Mouse (Mus musculus): ENCODE measurements around the gene H2al1c. TPM values are rescaled to one million over a fixed set of nuclear protein-coding genes. Genes with fewer than 3 reads are reported as not detected.
"Not testable (repeated sequence)": the region's sequence is repeated elsewhere in the genome, so short reads cannot be mapped to it uniquely, and the experiment has no call there.

Gene H2al1c
- polyA plus RNA-seq (2012; ENCODE audit: insufficient read depth, insufficient read length, missing spikeins), result not detected in 2 replicates

GRCm38 (mm10) chrX:11305355-11305754, at the start of gene H2al1c:
Gene H2al1c, plus strand, starts transcription at chrX:11305655.
- not testable (repeated sequence) for H3K4me3 ChIP-seq (ENCODE audit: insufficient read depth, low read length); H3K4me1 ChIP-seq (ENCODE audit: control insufficient read depth, insufficient read depth, low read length)

GRCm38 (mm10) chrX:11264918-11265317, 40.5 kb upstream of the H2al1c start:
- H3K4me1 ChIP-seq (ENCODE audit: control insufficient read depth, insufficient read depth, low read length), result no peaks in the 10 kb centered on the region
- TF ChIP-seq CTCF (IDR thresholded peaks at IDR 0.05; ENCODE audit: low read depth, low read length) (no peak), POLR2A (IDR thresholded peaks at IDR 0.05; ENCODE audit: borderline replicate concordance, low read depth, low read length) (no peak)
- no peak overlapping the region for H3K4me3 ChIP-seq (ENCODE audit: insufficient read depth, low read length)
- no peak overlapping the region for H3K27ac ChIP-seq (ENCODE audit: insufficient read depth, low read depth, low read length)

More at GRCm38 (mm10) chrX:11305355-11305754, at the start of gene H2al1c:
- H3K27ac ChIP-seq (ENCODE audit: insufficient read depth, low read depth, low read length), result not testable (repeated sequence)

GRCm38 (mm10) chrX:11267791-11268190, 37.7 kb upstream of the H2al1c start:
- TF ChIP-seq POLR2A (IDR thresholded peaks at IDR 0.05; ENCODE audit: borderline replicate concordance, low read depth, low read length), result no peak
- TF ChIP-seq CTCF (IDR thresholded peaks at IDR 0.05; ENCODE audit: low read depth, low read length), result no peak
- Histone ChIP-seq H3K4me1 (ENCODE audit: control insufficient read depth, insufficient read depth, low read length) (no peaks in the 10 kb centered on the region), H3K4me3 (ENCODE audit: insufficient read depth, low read length) (no peak overlapping the region)

GRCm38 (mm10) chrX:11269074-11269473, 36.4 kb upstream of the H2al1c start:
- no peak overlapping the region for H3K27ac ChIP-seq (ENCODE audit: insufficient read depth, low read depth, low read length)
- TF ChIP-seq CTCF (IDR thresholded peaks at IDR 0.05; ENCODE audit: low read depth, low read length), result no peak
- no peak for TF ChIP-seq POLR2A (IDR thresholded peaks at IDR 0.05; ENCODE audit: borderline replicate concordance, low read depth, low read length)
- no peaks in the 10 kb centered on the region for H3K4me1 ChIP-seq (ENCODE audit: control insufficient read depth, insufficient read depth, low read length)
- no peak overlapping the region for H3K4me3 ChIP-seq (ENCODE audit: insufficient read depth, low read length)

More at GRCm38 (mm10) chrX:11267791-11268190, 37.7 kb upstream of the H2al1c start:
- no peak overlapping the region for H3K27ac ChIP-seq (ENCODE audit: insufficient read depth, low read depth, low read length)

- Histone ChIP-seq H3K27ac (ENCODE audit: insufficient read depth, low read depth, low read length) (no peak overlapping the region), H3K4me1 (ENCODE audit: control insufficient read depth, insufficient read depth, low read length) (no peaks in the 10 kb centered on the region), H3K4me3 (ENCODE audit: insufficient read depth, low read length) (no peak overlapping the region)
- TF ChIP-seq CTCF (IDR thresholded peaks at IDR 0.05; ENCODE audit: low read depth, low read length), result no peak
- no peak for TF ChIP-seq POLR2A (IDR thresholded peaks at IDR 0.05; ENCODE audit: borderline replicate concordance, low read depth, low read length)
Measured at GRCm38 (mm10) chrX:11273190-11273589, 32.3 kb upstream of the H2al1c start.

- Histone ChIP-seq H3K27ac (ENCODE audit: insufficient read depth, low read depth, low read length) (no peak overlapping the region), H3K4me1 (ENCODE audit: control insufficient read depth, insufficient read depth, low read length) (no peaks in the 10 kb centered on the region), H3K4me3 (ENCODE audit: insufficient read depth, low read length) (no peak overlapping the region)
- TF ChIP-seq POLR2A (IDR thresholded peaks at IDR 0.05; ENCODE audit: borderline replicate concordance, low read depth, low read length), result no peak
- no peak for TF ChIP-seq CTCF (IDR thresholded peaks at IDR 0.05; ENCODE audit: low read depth, low read length)
Measured at GRCm38 (mm10) chrX:11277083-11277482, 28.4 kb upstream of the H2al1c start.

- TF ChIP-seq CTCF (IDR thresholded peaks at IDR 0.05; ENCODE audit: low read depth, low read length), result no peak
- TF ChIP-seq POLR2A (IDR thresholded peaks at IDR 0.05; ENCODE audit: borderline replicate concordance, low read depth, low read length), result no peak
- Histone ChIP-seq H3K27ac (ENCODE audit: insufficient read depth, low read depth, low read length) (no peak overlapping the region), H3K4me3 (ENCODE audit: insufficient read depth, low read length) (no peak overlapping the region), H3K4me1 (ENCODE audit: control insufficient read depth, insufficient read depth, low read length) (no peaks in the 10 kb centered on the region)
Measured at GRCm38 (mm10) chrX:11280741-11281140, 24.7 kb upstream of the H2al1c start.

- H3K27ac ChIP-seq (ENCODE audit: insufficient read depth, low read depth, low read length), result no peak overlapping the region
- no peak overlapping the region for H3K4me3 ChIP-seq (ENCODE audit: insufficient read depth, low read length)
- TF ChIP-seq CTCF (IDR thresholded peaks at IDR 0.05; ENCODE audit: low read depth, low read length) (no peak), POLR2A (IDR thresholded peaks at IDR 0.05; ENCODE audit: borderline replicate concordance, low read depth, low read length) (no peak)
- H3K4me1 ChIP-seq (ENCODE audit: control insufficient read depth, insufficient read depth, low read length), result no peaks in the 10 kb centered on the region
Measured at GRCm38 (mm10) chrX:11288306-11288882, 17.1 kb upstream of the H2al1c start.

- no peaks in the 10 kb centered on the region for H3K4me1 ChIP-seq (ENCODE audit: control insufficient read depth, insufficient read depth, low read length)
- TF ChIP-seq CTCF (IDR thresholded peaks at IDR 0.05; ENCODE audit: low read depth, low read length) (no peak), POLR2A (IDR thresholded peaks at IDR 0.05; ENCODE audit: borderline replicate concordance, low read depth, low read length) (no peak)
- H3K4me3 ChIP-seq (ENCODE audit: insufficient read depth, low read length), result no peak overlapping the region
- H3K27ac ChIP-seq (ENCODE audit: insufficient read depth, low read depth, low read length), result no peak overlapping the region
Measured at GRCm38 (mm10) chrX:11289244-11289643, 16.2 kb upstream of the H2al1c start.

GRCm38 (mm10) chrX:11298957-11299356, 6.5 kb upstream of the H2al1c start, which contains the start of gene H2al1a:
Gene H2al1a, plus strand, starts transcription at chrX:11299257.
- H3K4me1 ChIP-seq (ENCODE audit: control insufficient read depth, insufficient read depth, low read length); H3K27ac ChIP-seq (ENCODE audit: insufficient read depth, low read depth, low read length); H3K4me3 ChIP-seq (ENCODE audit: insufficient read depth, low read length): not testable (repeated sequence)

GRCm38 (mm10) chrX:11302132-11302531, 3.3 kb upstream of the H2al1c start, which contains the start of gene H2al1b:
Gene H2al1b, plus strand, starts transcription at chrX:11302432.
- H3K27ac ChIP-seq (ENCODE audit: insufficient read depth, low read depth, low read length); H3K4me3 ChIP-seq (ENCODE audit: insufficient read depth, low read length); H3K4me1 ChIP-seq (ENCODE audit: control insufficient read depth, insufficient read depth, low read length): not testable (repeated sequence)

GRCm38 (mm10) chrX:11308524-11308923, 3.1 kb downstream of the H2al1c start, which contains the start of gene H2al1d:
Gene H2al1d, plus strand, starts transcription at chrX:11308824.
- H3K27ac ChIP-seq (ENCODE audit: insufficient read depth, low read depth, low read length); H3K4me3 ChIP-seq (ENCODE audit: insufficient read depth, low read length); H3K4me1 ChIP-seq (ENCODE audit: control insufficient read depth, insufficient read depth, low read length): not testable (repeated sequence)

GRCm38 (mm10) chrX:11311634-11312033, 6.2 kb downstream of the H2al1c start, which contains the start of gene H2al1e:
Gene H2al1e, plus strand, starts transcription at chrX:11311934.
- not testable (repeated sequence) for H3K4me3 ChIP-seq (ENCODE audit: insufficient read depth, low read length); H3K27ac ChIP-seq (ENCODE audit: insufficient read depth, low read depth, low read length); H3K4me1 ChIP-seq (ENCODE audit: control insufficient read depth, insufficient read depth, low read length)

GRCm38 (mm10) chrX:11314858-11315257, 9.4 kb downstream of the H2al1c start, which contains the start of gene H2al1f:
Gene H2al1f, plus strand, starts transcription at chrX:11315158.
- not testable (repeated sequence) for H3K27ac ChIP-seq (ENCODE audit: insufficient read depth, low read depth, low read length); H3K4me3 ChIP-seq (ENCODE audit: insufficient read depth, low read length); H3K4me1 ChIP-seq (ENCODE audit: control insufficient read depth, insufficient read depth, low read length)

GRCm38 (mm10) chrX:11317956-11318355, 12.5 kb downstream of the H2al1c start, which contains the start of gene H2al1g:
Gene H2al1g, plus strand, starts transcription at chrX:11318256.
- not testable (repeated sequence) for H3K4me1 ChIP-seq (ENCODE audit: control insufficient read depth, insufficient read depth, low read length); H3K4me3 ChIP-seq (ENCODE audit: insufficient read depth, low read length); H3K27ac ChIP-seq (ENCODE audit: insufficient read depth, low read depth, low read length)

All from bone marrow macrophage, adult 2 months (primary cell).